Mouse (Mus musculus) liver, postnatal 0 days (tissue): ENCODE data around the gene Hpse2.

ENCODE experiments used
- CTCF ChIP-seq: sonication (generic); IDR thresholded peaks from 2 replicates; pipeline ENCODE4 v1.5.1; 2016; ENCODE audit warnings: antibody characterized with exemption, low read depth
- EP300 ChIP-seq: IDR thresholded peaks from 2 replicates; pipeline ENCODE4 v1.6.1; 2016; ENCODE audit warnings: antibody characterized with exemption, low read depth, mild to moderate bottlenecking

GRCm38 (mm10) chr19:42876563-42876962 is 511.6 kb downstream of the Hpse2 start:
- TF ChIP-seq CTCF (no peak), EP300 (no peak)
